Mouse (Mus musculus) adrenal gland, adult 18-20 months (tissue): Measurements from ENCODE around the gene Adm. TPM values are rescaled to one million over a fixed set of nuclear protein-coding genes. Genes with fewer than 3 reads are reported as not detected.
"Not testable (repeated sequence)": the region's sequence is repeated elsewhere in the genome, so short reads cannot be mapped to it uniquely, and the experiment has no call there.

Source experiments
- DNase-seq, 2 experiments: peaks; one replicate each; pipeline ENCODE4 v3.0.0; 2021 to 2022; ENCODE audit warnings: low spot score in 2 of 2
- long read RNA-seq, 2 experiments: library from polyadenylated mRNA; stranded (forward); transcript quantifications; one replicate each; pipeline ENCODE4 v2.0.0; 2021
- total RNA-seq, 2 experiments: library from RNA; stranded (reverse); gene quantifications; 1 replicate in 1 of 2; 2 replicates in 1 of 2; pipeline ENCODE4 v1.2.3; 2021

Adm gene
- 10 to 100 TPM; 19.2 to 26.4 TPM for total RNA-seq
- long read RNA-seq, experiment 1, transcript Adm-201 (4 exons, 1,390 nt), result major isoform, 15 of 16 reads
- long read RNA-seq, experiment 1, partial matches to known transcripts, result 0 of 16 reads
- long read RNA-seq, experiment 1, other reads (novel, unspliced or antisense), result 1 of 16 reads
- long read RNA-seq, experiment 2, transcript Adm-201 (4 exons, 1,390 nt), result major isoform, 35 of 38 reads
- long read RNA-seq, experiment 2, partial matches to known transcripts, result 2 of 38 reads
- long read RNA-seq, experiment 2, other reads (novel, unspliced or antisense), result 1 of 38 reads

DNA sequence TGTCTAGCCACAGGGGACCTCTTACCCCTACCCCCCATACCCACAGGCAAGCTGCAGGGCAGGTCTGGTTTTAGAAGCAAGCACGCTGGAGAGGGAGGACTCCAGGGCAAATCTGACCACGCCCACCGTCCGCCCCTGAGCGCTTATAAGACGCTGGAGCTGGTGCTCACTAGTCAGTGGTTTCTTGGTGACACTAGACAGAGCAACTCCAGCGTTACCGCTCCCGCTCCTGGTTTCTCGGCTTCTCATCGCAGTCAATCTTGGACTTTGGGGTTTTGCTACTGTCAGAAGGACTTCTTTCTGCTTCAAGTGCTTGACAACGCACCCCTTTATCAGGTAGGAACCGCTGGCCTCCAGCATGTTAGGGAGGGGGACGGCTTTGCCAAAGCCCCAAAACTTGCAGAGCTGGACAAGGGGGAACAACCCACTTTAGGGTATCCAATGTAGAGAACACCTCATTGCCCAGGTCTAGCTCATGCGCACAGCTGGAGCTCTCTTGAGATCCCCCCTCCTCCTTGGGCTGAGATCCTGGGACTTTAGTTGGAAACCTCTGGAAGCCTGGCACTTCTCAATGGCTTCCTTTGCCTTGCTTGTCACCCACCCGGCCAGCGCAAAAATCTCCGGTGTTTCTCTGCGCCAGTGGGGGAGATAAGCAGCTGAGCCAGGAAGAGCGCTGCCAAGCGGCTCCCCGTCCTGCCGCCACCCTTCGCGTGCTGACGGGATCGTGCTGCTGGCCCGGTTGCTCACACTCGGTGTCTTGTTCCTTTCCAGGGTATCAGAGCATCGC is at the start of gene Adm:
Gene Adm, plus strand, starts transcription at position 176 of the 787 bp plus-strand sequence.
- DNase-seq, result peak; percentile 83 to 87

DNA sequence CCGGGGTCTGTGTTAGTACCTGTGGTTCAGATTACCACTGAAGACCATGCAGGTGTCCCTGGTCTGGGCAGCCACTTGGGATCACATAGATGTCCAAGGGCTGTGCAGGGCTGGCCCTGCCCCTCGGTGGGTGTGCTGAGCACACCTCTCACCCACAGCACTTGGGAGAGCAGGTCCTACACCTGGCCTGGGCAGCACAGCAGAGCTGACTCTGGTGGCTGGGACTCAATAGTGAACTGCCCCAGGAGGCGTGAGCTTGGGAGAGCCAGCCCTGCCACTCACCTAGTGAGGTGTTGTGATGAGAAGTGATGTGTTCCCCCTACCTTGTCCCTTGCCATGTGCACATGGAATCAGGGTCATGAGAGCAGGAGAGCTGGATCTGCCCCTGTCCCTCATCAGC is 43.8 kb upstream of the Adm start:
- DNase-seq, result no peak

DNA sequence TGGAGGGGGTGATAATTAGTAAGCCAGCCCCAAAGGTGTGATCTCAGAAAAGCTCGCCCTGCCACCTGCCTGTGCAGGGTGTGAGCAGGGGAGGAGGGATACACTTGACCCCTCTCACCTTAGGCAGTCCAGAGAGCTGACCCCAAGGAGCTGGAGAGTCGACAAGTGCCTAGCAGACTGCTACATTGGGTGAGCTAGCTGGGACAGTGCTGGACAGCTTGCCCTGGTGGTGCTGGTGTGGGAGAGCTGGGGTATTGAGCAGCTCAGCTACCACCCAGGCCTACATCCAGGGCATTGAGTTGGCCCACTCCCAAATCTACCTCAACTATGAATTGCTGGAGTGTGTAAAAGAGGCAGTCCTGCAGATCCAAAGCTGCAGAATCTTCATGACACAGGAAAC is 43.3 kb upstream of the Adm start:
- no peak for DNase-seq

DNA sequence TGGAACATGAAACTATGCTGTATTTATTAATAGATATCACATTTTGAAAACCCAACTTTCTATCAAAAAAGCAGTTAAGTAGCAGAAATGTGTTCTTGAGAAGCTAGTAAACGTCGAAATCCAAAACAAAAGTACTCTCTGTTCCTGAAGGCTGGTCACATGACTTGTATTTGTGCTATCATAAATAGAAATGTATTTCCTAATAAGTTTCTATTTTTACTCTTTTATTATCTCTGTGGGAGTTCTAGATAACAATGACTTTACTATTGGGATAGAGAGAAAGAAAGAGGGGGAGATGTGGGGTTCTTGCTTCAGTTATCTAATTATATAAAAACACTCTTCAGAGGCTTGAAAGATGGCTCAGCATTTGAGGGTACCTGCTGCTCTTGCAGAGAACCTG is 42.2 kb upstream of the Adm start:
- no peak for DNase-seq

DNA sequence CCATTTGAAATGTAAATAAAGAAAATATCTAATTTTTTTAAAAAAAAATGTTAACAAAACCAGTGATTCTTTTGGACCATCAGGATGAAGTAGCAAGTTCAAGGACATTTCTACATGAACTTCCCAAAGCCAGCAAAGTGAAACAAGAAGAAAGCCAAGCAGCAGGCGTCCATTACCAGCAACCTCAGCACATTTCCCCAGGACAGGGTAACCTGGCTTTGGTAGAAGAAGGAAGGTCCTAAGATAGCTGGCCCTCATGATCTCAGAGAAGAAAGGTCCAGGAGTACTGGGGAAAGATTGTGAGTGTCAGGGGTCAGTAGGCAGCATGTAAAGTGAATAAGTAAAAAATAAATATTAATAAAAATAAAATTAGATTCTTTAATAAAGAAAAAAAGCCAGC is 39.7 kb upstream of the Adm start:
- DNase-seq, result no peak

DNA sequence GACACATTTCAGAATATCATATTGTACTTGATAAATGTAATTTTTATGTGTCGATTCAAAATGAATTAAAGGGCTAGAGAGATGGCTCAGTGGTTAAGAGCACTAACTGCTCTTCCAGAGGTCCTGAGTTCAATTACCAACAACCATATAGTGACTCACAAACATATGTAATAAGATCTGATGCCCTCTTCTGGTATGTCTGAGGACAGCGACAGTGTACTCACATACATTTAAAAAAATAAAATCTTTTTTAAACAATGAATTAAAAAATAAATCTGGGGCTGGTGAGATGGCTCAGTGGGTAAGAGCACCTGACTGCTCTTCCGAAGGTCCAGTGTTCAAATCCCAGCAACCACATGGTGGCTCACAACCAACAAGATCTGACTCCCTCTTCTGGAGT is 33.5 kb upstream of the Adm start:
- DNase-seq, result not testable (repeated sequence)

DNA sequence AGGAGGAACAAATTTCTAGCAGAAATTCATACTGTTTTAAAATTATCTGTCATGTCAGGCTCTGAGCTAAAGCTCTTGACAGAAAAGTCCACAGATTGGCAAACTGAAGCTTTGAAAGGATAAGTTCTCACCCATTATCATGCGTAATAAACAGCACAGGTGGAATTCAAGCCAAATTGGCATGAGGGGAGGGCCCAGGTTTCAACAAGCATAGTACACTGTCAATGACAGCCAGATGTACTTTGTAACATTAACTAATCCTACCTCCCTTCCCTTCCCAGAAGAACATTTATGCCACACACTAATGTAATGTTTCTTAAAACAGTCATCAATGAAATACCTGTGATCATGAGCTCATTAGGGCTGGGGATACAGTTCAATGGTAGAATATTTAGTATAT is 30.3 kb upstream of the Adm start:
- DNase-seq, result no peak

DNA sequence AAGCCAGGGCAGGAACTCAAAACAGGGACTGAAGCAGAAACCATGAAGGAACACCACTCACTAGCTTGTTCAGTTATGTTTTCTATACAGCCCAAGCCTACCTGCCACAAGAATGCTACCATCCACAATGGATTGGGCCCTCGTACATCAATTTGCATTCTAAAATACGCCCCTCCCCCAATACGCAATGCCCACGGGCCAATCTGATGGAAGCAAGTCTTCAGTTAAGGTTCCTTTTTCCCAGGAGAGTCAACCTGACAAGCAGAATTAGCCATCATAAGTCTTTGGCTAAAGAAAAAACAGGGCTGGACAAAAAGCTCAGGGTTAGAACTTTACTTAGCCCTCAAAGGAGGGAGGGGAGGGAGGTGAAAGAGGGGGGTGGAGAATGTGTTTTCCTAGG is 22.0 kb upstream of the Adm start:
- no peak for DNase-seq

DNA sequence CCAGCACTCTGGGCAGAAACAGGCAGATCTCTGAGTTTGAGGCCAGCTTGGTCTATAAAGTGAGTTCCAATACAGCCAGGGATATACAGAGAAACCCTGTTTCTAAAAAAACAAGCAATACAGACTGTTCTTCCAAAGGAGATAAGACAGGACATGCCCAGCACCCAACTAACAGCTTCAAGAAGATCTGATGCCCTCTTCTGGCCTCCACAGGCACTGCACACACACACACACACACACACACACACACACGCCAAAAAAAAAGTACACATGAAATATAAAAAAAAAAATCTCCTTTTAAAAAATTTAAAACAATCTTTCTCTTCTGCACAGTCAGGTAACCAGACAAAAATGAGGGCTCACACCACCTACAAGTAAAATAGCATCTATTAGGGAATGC is 20.6 kb upstream of the Adm start:
- DNase-seq, result no peak

DNA sequence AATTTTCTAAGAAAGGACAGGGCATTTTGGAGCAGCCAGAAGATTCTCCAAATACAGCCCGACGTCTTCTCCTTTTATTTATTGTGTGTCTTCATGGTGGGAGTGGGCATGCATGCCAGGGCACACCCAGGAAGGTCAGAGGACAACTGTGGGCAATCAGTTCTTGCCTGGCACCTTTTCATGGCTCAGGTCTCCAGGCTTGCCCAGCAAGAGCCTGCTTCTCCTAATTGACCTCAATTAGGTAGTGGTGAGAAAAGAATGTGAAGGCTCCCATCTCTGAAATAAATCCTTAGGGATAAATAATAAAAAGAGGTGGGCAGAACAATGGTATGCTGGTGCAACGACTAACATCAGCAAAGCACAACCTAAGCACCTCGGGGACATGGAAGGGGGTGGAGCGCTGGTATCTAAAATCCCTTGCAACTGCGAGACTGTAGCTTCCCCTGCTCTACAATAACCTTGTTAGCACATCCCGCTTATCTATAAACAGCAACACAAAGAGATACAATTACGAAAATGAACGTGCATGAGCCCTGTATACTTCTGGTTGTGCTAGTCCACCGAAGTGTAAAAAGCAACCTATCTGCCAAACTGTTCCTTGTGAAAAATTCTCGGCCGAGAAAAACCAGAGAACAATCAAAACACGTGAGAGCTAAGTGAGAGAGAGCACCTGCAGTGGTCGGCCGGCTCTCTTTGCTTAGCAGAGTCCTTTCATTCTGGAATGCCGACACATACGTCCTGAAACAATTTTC is 13.9 kb upstream of the Adm start:
- no peak for DNase-seq

DNA sequence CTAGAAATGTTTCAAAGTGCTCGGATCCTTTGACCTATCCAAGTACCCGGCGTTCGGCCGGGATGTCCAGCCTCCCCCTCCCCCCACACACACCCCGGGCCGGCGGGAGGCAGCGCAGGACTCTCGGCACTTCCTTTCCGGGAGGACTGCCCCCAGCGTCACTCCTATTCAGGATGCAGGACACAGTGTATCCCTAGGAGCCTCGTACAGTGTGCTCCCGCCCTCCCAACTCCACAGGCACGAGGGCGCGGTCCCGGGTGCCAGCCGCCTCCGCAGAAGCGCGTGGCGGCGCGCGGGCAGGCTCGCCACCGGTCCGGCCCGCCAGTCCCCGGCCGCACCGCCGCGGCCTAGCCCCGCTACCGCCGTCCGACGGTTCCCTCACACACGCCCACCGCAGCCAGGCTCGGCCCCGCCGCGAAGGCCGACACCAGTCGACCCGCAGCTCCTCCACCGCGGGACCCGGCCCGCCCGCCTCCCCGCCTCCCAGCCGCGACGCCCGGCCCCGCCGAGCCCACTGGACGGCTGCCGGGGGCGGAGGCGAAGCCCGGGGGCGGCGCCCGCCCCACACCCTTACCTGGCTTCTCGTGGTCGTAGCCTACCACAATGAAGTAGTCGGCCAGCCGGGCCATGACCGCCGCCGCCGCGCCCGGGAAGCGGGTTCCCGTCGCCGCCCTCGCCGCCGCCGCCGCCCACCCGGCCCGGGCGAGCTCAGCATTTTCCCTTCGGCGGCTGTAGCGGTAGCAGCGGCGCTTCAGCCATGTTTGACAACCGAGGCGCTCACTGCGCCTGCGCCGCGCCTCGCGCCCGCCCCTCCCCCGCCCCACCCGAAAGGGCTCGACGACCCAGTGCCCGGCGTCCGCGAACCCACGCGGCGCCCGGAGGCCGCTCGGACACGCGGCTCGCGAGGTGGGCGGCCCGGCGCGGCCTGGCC is 13.1 kb upstream of the Adm start, which contains the start of gene Sbf2:
Gene Sbf2, minus strand, starts transcription at position 790 of the 931 bp plus-strand sequence.
- DNase-seq, result peak; percentile 77 to 78

DNA sequence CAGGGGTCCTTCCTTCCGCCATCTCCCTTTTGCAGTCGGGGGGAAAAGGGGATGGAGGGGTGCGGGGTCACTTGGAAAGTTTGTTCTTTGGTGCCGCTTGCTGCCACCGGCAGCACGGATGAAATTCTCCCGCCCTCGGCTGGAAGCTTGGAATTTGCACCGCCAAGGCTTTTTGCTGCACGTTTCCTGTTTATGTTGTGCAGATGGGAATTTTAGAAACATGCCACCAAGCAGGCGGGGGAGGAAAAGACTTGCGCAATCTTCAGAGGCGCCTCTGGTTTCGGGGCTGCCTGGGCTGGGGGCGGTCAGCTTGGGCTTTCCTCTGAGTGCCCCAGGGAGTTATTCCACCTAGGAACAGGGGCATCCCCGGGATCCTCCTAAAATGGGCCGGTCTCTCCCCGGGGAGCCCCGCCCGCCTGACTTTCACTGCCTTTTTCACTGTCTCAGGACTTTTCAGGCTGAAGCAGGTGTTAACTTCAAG is 12.3 kb upstream of the Adm start:
- DNase-seq, result peak; percentile 54 to 58

DNA sequence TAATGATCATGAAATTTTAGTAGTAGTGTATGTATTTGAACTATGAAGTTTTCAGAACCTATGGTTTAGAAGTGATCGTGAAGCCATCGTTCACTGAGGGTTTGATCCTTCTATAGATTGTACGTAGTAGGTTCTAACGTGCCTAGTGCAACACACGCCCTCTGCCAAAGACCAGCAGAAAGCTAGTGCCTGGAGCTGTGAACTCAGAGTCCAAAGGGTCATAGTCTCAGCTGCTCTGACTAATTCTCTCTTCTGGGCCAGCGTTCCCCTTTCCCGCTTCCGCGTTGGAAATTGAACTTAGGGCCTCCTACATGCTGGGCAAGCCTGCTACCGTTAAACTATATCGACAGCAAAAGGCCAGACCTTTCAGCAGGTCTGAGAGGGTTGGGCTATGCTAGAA is 11.7 kb upstream of the Adm start:
- no peak for DNase-seq

DNA sequence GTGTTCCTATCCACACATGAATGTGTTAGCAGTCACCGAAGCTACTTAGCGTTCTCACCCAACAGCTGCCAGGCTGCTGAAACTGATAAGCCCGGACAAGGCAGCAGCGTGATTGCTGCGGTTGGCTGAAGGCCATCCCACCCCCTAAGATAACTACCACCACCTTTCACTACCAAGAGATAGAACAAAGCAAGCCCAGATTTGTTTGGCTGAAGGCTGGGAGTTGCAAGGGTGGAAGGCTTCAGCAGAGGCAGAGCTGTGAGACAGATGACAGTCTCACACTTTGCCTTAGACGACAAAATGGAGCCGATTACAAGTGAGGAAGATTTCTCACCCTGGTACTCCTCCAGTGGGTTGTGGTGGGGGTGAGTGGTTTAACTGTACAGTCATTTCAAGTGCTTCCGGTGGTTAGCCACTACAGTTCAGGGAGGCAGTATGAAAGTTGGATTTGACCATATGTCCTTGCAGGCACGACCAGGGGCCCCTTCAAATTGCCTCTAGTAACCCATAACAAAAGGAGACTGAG is 8.3 kb upstream of the Adm start:
- DNase-seq, result peak in 1 of 2 experiments; percentile 18

DNA sequence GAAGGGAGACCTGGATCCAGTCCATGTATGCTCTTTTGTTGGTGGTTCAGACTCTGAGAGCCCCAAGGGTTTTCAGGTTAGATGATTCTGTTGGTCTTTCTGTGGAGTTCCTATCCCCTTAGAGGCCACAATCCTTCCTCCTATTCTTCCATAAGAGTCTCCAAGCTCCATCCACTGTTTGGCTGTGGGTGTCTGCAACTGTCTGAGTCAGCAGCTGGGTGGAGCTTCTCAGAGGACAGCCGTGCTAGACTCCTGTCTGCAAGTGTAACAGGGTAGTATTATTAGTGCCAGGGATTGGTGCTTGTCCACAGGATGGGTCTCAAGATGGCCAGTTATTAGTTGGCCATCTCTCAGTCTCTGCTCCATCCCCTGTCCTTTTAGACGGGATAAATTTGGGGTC is 3.4 kb upstream of the Adm start:
- peak in 1 of 2 experiments; percentile 14 for DNase-seq

DNA sequence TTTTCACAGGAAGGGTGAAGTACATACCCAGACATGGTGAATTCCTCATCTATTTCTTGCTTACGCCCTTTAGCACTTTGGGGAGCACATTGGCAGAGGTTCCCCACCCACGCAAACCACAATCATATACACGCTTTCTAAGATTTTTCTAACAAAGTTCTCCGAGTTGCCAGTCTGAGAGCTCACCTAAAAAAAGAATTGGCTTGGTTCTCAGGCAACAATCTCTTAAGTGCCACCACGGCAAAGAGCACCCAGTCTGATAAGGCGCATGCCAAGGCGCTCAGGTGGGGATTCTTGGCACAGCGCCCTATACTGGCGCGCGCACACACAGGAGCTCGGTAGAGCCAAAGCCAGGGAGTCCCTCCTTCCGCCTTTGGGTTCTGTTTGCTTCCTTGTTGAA is 2.5 kb upstream of the Adm start:
- peak in 1 of 2 experiments; percentile 15 for DNase-seq

DNA sequence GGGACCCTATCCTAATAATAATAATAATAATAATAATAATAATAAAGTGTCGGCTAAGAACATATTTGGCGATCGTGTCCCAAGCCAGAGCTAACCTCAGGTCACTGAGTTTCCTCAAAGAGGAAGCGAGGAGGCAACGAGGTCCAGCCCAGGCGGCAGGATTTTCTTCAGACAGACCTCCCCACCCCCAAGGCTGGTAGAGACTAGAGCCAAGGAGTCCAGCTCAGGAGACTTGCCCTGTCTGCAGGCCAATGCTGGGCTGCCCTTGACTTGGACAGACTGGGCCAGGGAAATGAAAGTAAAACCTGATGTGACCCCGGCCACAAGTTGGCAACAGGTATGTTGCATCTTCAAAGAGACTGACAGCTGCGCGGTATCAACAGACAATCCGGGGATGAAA is 2.0 kb upstream of the Adm start:
- DNase-seq, result peak in 1 of 2 experiments; percentile 21

DNA sequence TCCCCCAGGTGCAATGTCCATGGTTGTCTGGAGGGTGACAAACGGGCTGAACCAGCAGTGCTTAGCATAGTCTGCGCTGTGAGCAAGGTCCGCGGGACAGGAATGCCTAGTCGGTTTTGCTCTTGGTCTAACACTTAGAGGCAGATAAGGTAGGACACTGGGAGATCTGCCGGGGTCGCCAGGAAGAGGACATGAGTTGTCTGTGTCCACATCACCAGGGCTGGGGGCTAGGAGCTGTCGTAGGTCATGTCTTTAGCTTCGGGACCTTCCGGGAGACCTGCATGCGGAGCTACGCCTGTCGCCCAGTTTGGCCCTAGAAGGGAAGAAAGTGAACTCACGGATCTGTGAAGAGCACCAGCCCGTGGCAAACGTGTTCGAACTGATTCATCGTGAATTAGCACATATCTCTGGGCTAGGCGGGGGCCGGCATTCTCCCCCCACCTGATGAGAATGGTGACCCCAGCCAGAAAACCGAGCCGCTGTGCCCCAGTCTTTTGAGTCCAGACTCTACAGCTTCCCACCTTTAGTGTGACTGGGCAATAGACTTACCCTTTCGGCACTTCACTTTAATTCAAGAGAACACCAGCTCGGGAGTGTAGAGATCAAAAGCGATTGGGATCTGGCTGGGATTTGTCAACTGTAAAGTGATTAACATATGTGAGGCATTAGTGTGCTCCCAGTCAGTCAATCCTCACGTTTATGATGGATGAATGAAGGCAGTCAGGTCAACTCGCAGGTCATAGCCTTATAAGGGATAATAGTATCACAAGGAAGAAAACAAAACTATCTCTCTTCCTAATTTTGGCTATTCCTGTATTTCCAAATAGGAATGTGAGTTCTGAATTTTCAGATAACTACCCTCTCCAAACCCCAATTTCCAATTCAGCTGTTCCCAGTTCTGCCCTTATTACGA is 1.0 kb upstream of the Adm start:
- DNase-seq, result peak in 1 of 2 experiments; percentile 22

DNA sequence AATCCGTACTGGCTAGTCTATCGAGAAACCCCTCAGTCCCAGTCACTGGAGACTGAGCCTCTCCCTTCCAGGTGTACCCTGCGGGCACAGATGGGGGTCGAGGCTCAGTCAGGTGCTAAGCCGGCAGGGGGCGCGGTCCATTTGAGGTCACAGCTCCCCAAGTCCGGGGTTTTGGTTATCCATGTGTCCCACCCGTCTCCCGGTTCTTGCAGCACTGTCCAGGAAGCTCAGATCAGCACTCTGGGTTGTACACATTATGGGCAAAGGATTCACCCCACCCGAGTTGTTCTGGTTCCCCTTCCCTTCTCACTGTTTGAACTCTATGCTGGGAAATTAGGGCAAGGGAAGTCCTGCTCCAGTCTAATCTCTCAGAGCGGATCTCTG is 370 bp upstream of the Adm start:
- DNase-seq, result peak in 1 of 2 experiments; percentile 41
